30 mouse cellular contexts compared by ENCODE assay signal in genomic region chr2:180826742-180827141, GRCm38 (mm10). TPM values are rescaled to one million over a fixed set of nuclear protein-coding genes. Genes with fewer than 3 reads are reported as not detected.
A peak's percentile ranks its signal among the peaks of the same experiment; 100 is the strongest.
DNase-seq lines count a peak whose midpoint lies in the region; ATAC-seq and TF ChIP-seq lines count a peak whose summit lies in the region.
"Had no signal": no experiment of that assay in that cellular context is flagged by ENCODE, and none has a peak within 500 bp of the region (broad histone marks: within the 10 kb centered on the region; RNA-seq: fewer than 3 reads in every experiment).

No protein-coding gene starts in this region.

- in situ Hi-C loops in CH12.LX (cut with MboI; ENCODE audit: low pct_ligation_motif_present, low pct_unique_long_range_greater_than_20kb, low sequenced_read_pairs), result no loop called here

- H3K27ac ChIP-seq in left cerebral cortex, adult 2 months, result peak overlapping the region; percentile 96
- H3K27ac ChIP-seq in CH12.LX (ENCODE audit: insufficient read depth, low read depth), result no peak overlapping the region
- peak overlapping the region; percentile 85 for H3K27ac ChIP-seq in neural tube, embryonic 15.5 days (replicated peaks)
- H3K27ac ChIP-seq: forebrain, embryonic 10.5 days; intestine, embryonic 15.5 days; liver, embryonic 14.5 days; lung, embryonic 15.5 days had no signal

- peak; percentile 19 for TF ChIP-seq CTCF in left cerebral cortex, adult 2 months (IDR thresholded peaks at IDR 0.05)
- TF ChIP-seq CTCF in CH12.LX (conservative IDR thresholded peaks at IDR 0.05 in 1 of 2, IDR thresholded peaks at IDR 0.05 in 1 of 2; ENCODE audit: low read depth in 2 of 2, low read length in 2 of 2), result peak in 1 of 2 experiments; percentile 51; a peak in 2 of 4 replicates

- no peak for ATAC-seq in neural tube, embryonic 15.5 days (ENCODE audit: low FRiP score)
- ATAC-seq: CD4-positive, CD25-positive, alpha-beta regulatory T cell, adult 4 months; intestine, embryonic 15.5 days had no signal

- DNase-seq in embryo, embryonic 10.5 days (ENCODE audit: low spot score), result peak; percentile 13
- DNase-seq in embryo, embryonic 10 days (ENCODE audit: low spot score), result no peak
- DNase-seq in left cerebral cortex, adult 2 months (ENCODE audit: extremely low spot score in 1 of 2, low spot score in 2 of 2), result no peak
- DNase-seq in left cerebral cortex, postnatal 14 days (ENCODE audit: low spot score in 2 of 2), result no peak
- peak; percentile 6 for DNase-seq in CH12.LX (ENCODE audit: extremely low read depth)
- DNase-seq in thymus, postnatal 0 days (ENCODE audit: low spot score), result no peak
- no peak for DNase-seq in right cerebral cortex, postnatal 10 days (ENCODE audit: low spot score in 2 of 2)
- DNase-seq: adrenal gland, postnatal 14 days; cerebellum, adult 8-10 months; gastrocnemius, postnatal 36 days; kidney, adult 8-10 months; kidney, postnatal 25 days; lung, postnatal 36 days; right cerebral cortex, adult 18-20 months had no signal

- no peak overlapping the region for H3K4me3 ChIP-seq in left cerebral cortex, adult 2 months
- no peak overlapping the region for H3K4me3 ChIP-seq in CH12.LX (replicated peaks in 1 of 3; ENCODE audit: low read depth in 2 of 3, low read length in 2 of 3, poor library complexity in 1 of 3)
- H3K4me3 ChIP-seq in neural tube, embryonic 15.5 days (replicated peaks), result no peak overlapping the region
- H3K4me3 ChIP-seq: forebrain, embryonic 10.5 days; hindbrain, embryonic 12.5 days; intestine, embryonic 15.5 days; lung, embryonic 15.5 days; megakaryocyte, embryonic 14.5 days had no signal

- H3K79me2 ChIP-seq in CH12.LX (replicated peaks; ENCODE audit: control insufficient read depth, extremely low read depth, insufficient read depth, poor library complexity, severe bottlenecking), result no peaks in the 10 kb centered on the region

- no peak for TF ChIP-seq POLR2A in CH12.LX (IDR thresholded peaks at IDR 0.05; ENCODE audit: low read depth, low read length)

- dilution Hi-C loops in CH12.LX (cut with MboI; ENCODE audit: extremely low pct_ligation_motif_present, extremely low pct_unique_long_range_greater_than_20kb, low sequenced_read_pairs), result no loop called here

- 0 out of 4 replicates have a peak, but pooled peaks cover 0 to 2% of the 10 kb centered on the region in 2 experiments for H3K4me1 ChIP-seq in CH12.LX (ENCODE audit: control insufficient read depth in 1 of 2, insufficient read depth in 2 of 2)
- H3K4me1 ChIP-seq in neural tube, embryonic 15.5 days, result peaks cover 42% of the 10 kb centered on the region
- H3K4me1 ChIP-seq: intestine, embryonic 15.5 days; lung, embryonic 15.5 days had no signal

- H3K27me3 ChIP-seq in CH12.LX (replicated peaks), result peaks cover 95% of the 10 kb centered on the region
- no peaks in the 10 kb centered on the region for H3K27me3 ChIP-seq in neural tube, embryonic 15.5 days (replicated peaks)
- H3K27me3 ChIP-seq: hindbrain, embryonic 12.5 days; intestine, embryonic 15.5 days had no signal

- no peaks in the 10 kb centered on the region for H3K36me3 ChIP-seq in CH12.LX (replicated peaks in 1 of 2; ENCODE audit: control insufficient read depth in 1 of 2, insufficient read depth in 1 of 2, low read length in 1 of 2)
- H3K36me3 ChIP-seq in neural tube, embryonic 15.5 days, result no peaks in the 10 kb centered on the region
- H3K36me3 ChIP-seq: forebrain, embryonic 10.5 days; hindbrain, embryonic 12.5 days; intestine, embryonic 15.5 days; lung, embryonic 15.5 days had no signal

- TF ChIP-seq RAD21 in CH12.LX (IDR thresholded peaks at IDR 0.05; ENCODE audit: low read depth, low read length), result no peak

- H3K9ac ChIP-seq in CH12.LX (ENCODE audit: insufficient read depth, low read depth), result no peak overlapping the region
- H3K9ac ChIP-seq in neural tube, embryonic 15.5 days (replicated peaks), result no peak overlapping the region
- H3K9ac ChIP-seq: hindbrain, embryonic 12.5 days; intestine, embryonic 15.5 days; liver, embryonic 14.5 days; lung, embryonic 15.5 days had no signal

- H3K9me3 ChIP-seq in CH12.LX (replicated peaks; ENCODE audit: low read length), result peaks cover 7% of the 10 kb centered on the region
- H3K9me3 ChIP-seq in neural tube, embryonic 15.5 days (replicated peaks), result no peaks in the 10 kb centered on the region
- H3K9me3 ChIP-seq: forebrain, embryonic 10.5 days; hindbrain, embryonic 12.5 days; intestine, embryonic 15.5 days; lung, embryonic 15.5 days had no signal

- WGBS in neural tube, embryonic 15.5 days, result 91% methylated on average over 1 of the region's 1 CpGs

- TF ChIP-seq EP300 in CH12.LX (IDR thresholded peaks at IDR 0.05; ENCODE audit: low read length), result no peak

- intact Hi-C loops in left cerebral cortex, adult 2 months (cut with DNase I), result loop anchor here (10.0 kb wide), 1 partner anchor 238 kb away; no protein-coding TSS in a partner anchor
- intact Hi-C loops in left cerebral cortex, postnatal 14 days (cut with DNase I), result no loop called here

- no peak overlapping the region for H3K4me2 ChIP-seq in CH12.LX (ENCODE audit: insufficient read depth, low read depth, poor library complexity, severe bottlenecking)
- no peak overlapping the region for H3K4me2 ChIP-seq in neural tube, embryonic 15.5 days
- H3K4me2 ChIP-seq: hindbrain, embryonic 12.5 days; intestine, embryonic 15.5 days; lung, embryonic 15.5 days had no signal

TF ChIP-seq in CH12.LX, 34 proteins besides CTCF, POLR2A, EP300 and RAD21:
- TF ChIP-seq MAFK (IDR thresholded peaks at IDR 0.05; ENCODE audit: insufficient replicate concordance, low read length), result no peak
- no peak for TF ChIP-seq ELF1 (IDR thresholded peaks at IDR 0.05; ENCODE audit: low read depth, low read length)
- no peak for TF ChIP-seq POLR2AphosphoS2 (IDR thresholded peaks at IDR 0.05; ENCODE audit: low read depth, low read length)
- no peak for TF ChIP-seq USF2 (conservative IDR thresholded peaks at IDR 0.05; ENCODE audit: low read depth, low read length)
- no peak for TF ChIP-seq JUND (conservative IDR thresholded peaks at IDR 0.05; ENCODE audit: low read depth, low read length)
- no peak for TF ChIP-seq TBP (conservative IDR thresholded peaks at IDR 0.05; ENCODE audit: low read depth, low read length)
- TF ChIP-seq USF1 (IDR thresholded peaks at IDR 0.05; ENCODE audit: low read depth, low read length), result no peak
- TF ChIP-seq ZC3H11A (IDR thresholded peaks at IDR 0.05; ENCODE audit: low read depth, low read length), result no peak
- TF ChIP-seq SIN3A (IDR thresholded peaks at IDR 0.05; ENCODE audit: low read length), result no peak

RNA-seq across cellular contexts. Expression of gene Bhlhe23, which starts 50.0 kb away (rescaled TPM):
- total RNA-seq in left cerebral cortex, adult 2 months (2021), result not detected
- total RNA-seq in left cerebral cortex, postnatal 14 days (2021), result not detected
- total RNA-seq in CH12.LX (2012; rRNA removed) (not detected in 2 replicates), CH12.LX (2014; rRNA removed) (not detected in 2 replicates)
- polyA plus RNA-seq in CH12.LX (2012; ENCODE audit: insufficient read length, low read depth), result not detected in 2 replicates
- 1.6 and 1.9 TPM in 2 replicates for polyA plus RNA-seq in neural tube, embryonic 15.5 days (2015; fragmentation: Nextera tagmentation; extraction: Ambion mirVana)
- polyA plus RNA-seq in thymus, postnatal 0 days (2015; fragmentation: Nextera tagmentation; extraction: Ambion mirVana), result 0.17 and 0.19 TPM in 2 replicates
- total RNA-seq: adrenal gland, postnatal 14 days; gastrocnemius, adult 18-20 months; gastrocnemius, postnatal 36 days; heart, adult 8-10 months; heart, postnatal 25 days; monocyte, adult 5-6 weeks had no signal
- polyA plus RNA-seq: CD4-positive, CD25-positive, alpha-beta regulatory T cell, adult 4 months; heart, embryonic 14.5 days; intestine, embryonic 15.5 days; limb, embryonic 14.5 days; liver, embryonic 14.5 days; lung, embryonic 15.5 days; small intestine, adult 2 months; urinary bladder, adult 2 months had no signal

Comparison
In these comparisons a context has a peak if more than half of its experiments do, and no peak if none do; other contexts are left out.
1. DNase-seq: peak in embryo, embryonic 10.5 days (single experiment) and CH12.LX (single experiment); none in embryo, embryonic 10 days (single experiment), left cerebral cortex, adult 2 months (0 of 2), left cerebral cortex, postnatal 14 days (0 of 2), thymus, postnatal 0 days (single experiment) and right cerebral cortex, postnatal 10 days (0 of 2).